In the genomic region with DNA sequence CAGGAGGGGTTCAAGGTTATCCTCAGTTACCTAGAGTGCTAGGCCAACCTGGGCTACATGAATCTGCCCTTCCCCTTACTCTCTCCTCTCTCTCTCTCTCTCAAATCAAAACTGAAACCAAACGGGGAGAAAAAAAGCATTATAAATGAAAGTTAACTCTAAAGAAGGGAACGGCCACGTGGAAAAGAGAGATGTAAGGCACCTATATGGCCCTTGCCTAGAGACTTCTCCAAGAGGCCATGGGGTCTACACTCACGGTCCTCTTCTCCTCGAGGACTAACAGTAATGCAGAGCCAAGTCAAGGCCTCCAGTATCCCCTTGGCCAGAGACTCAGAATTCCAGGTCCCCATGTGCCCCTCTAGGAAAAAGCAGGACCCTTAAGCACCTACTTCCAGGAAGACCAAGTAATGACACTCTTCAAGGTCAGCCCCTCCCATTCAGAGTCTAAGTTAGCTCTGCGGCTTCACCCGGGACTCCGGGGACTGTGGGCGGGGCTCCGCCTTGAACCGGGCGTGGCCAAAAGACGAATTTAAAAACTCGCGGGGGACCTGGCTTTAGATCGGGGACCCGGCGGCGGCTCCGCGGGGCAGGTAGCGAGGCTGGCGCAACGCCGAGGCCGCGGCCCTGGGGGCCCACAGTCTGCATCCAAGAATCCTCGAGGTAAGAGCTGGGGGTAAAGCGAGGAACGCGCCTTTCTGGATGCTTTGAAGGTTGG, we compare ENCODE assay signal across 8 mouse cellular contexts. TPM values are rescaled to one million over a fixed set of nuclear protein-coding genes. Genes with fewer than 3 reads are reported as not detected.
DNase-seq lines count a peak whose midpoint lies in the region; ATAC-seq lines count a peak whose summit lies in the region.

A gene (plus strand): TSS at position 558 of the 715 bp plus-strand sequence.

- DNase-seq in left cerebral cortex, postnatal 36 days (ENCODE audit: low spot score in 2 of 2) = peak; percentile 54 to 57
- DNase-seq in left cerebral cortex, adult 11 months (ENCODE audit: low spot score) = no peak
- DNase-seq in cerebellum, adult 18-20 months = peak; percentile 67 to 76
- DNase-seq in midbrain, embryonic 14.5 days = peak; percentile 59
- DNase-seq in splenic B cell, adult 2 months (ENCODE audit: low read depth, low spot score) = peak; percentile 96

- H3K36me3 ChIP-seq in forebrain, embryonic 16.5 days (ENCODE audit: control insufficient read depth, insufficient read depth) = no peaks in the 10 kb centered on the region; the same call in 1 of the 2 replicates
- H3K36me3 ChIP-seq in hindbrain, embryonic 15.5 days = 0 out of 2 replicates have a peak, but pooled peaks cover 6% of the 10 kb centered on the region
- 0 out of 2 replicates have a peak, but pooled peaks cover 11% of the 10 kb centered on the region for H3K36me3 ChIP-seq in limb, embryonic 15.5 days
- H3K36me3 ChIP-seq in midbrain, embryonic 14.5 days (ENCODE audit: control insufficient read depth, insufficient read depth, low read length) = 0 out of 2 replicates have a peak, but pooled peaks cover 2% of the 10 kb centered on the region
- peaks cover 24% of the 10 kb centered on the region for H3K36me3 ChIP-seq in splenic B cell, adult 2 months (ENCODE audit: control insufficient read depth, insufficient read depth, low read length, poor library complexity, severe bottlenecking)

- peak; percentile 27 for ATAC-seq in forebrain, embryonic 16.5 days
- 0 out of 2 replicates have a peak, but pooled peaks have one; percentile 1 for ATAC-seq in hindbrain, embryonic 15.5 days (ENCODE audit: low FRiP score, low read depth)
- no peak for ATAC-seq in limb, embryonic 15.5 days (ENCODE audit: insufficient number of reproducible peaks, low FRiP score, low TSS enrichment, low read depth)
- ATAC-seq in midbrain, embryonic 14.5 days (ENCODE audit: low FRiP score, low TSS enrichment) = 0 out of 2 replicates have a peak, but pooled peaks have one; percentile 24

- 9% methylated on average over 31 of the region's 31 CpGs for WGBS in forebrain, embryonic 16.5 days
- 10% methylated on average over 31 of the region's 31 CpGs for WGBS in hindbrain, embryonic 15.5 days
- 10% methylated on average over 31 of the region's 31 CpGs for WGBS in limb, embryonic 15.5 days
- 11% methylated on average over 31 of the region's 31 CpGs for WGBS in midbrain, embryonic 14.5 days

- peaks cover 5% of the 10 kb centered on the region; the same call in 1 of the 2 replicates for H3K27me3 ChIP-seq in forebrain, embryonic 16.5 days (replicated peaks; ENCODE audit: control insufficient read depth, insufficient read depth, low read length)
- H3K27me3 ChIP-seq in hindbrain, embryonic 15.5 days = no peaks in the 10 kb centered on the region
- peaks cover 3% of the 10 kb centered on the region; the same call in 1 of the 2 replicates for H3K27me3 ChIP-seq in limb, embryonic 15.5 days
- no peaks in the 10 kb centered on the region for H3K27me3 ChIP-seq in midbrain, embryonic 14.5 days (ENCODE audit: control insufficient read depth, insufficient read depth, low read length)
- H3K27me3 ChIP-seq in splenic B cell, adult 2 months (ENCODE audit: control insufficient read depth, insufficient read depth, low read length, poor library complexity, severe bottlenecking) = no peaks in the 10 kb centered on the region

- intact Hi-C loops in left cerebral cortex, postnatal 36 days (cut with DNase I) = no loop called here

- peak within 1 kb of the TSS; percentile 71 for H3K9ac ChIP-seq in forebrain, embryonic 16.5 days (replicated peaks; ENCODE audit: low read depth, low read length)
- H3K9ac ChIP-seq in hindbrain, embryonic 15.5 days = peak within 1 kb of the TSS; percentile 69
- peak within 1 kb of the TSS; percentile 36 for H3K9ac ChIP-seq in limb, embryonic 15.5 days
- H3K9ac ChIP-seq in midbrain, embryonic 14.5 days (replicated peaks; ENCODE audit: low read length) = peak within 1 kb of the TSS; percentile 71

- H3K9me3 ChIP-seq in forebrain, embryonic 16.5 days (ENCODE audit: control insufficient read depth, low read length) = no peaks in the 10 kb centered on the region
- H3K9me3 ChIP-seq in hindbrain, embryonic 15.5 days = no peaks in the 10 kb centered on the region
- no peaks in the 10 kb centered on the region for H3K9me3 ChIP-seq in limb, embryonic 15.5 days
- H3K9me3 ChIP-seq in midbrain, embryonic 14.5 days (ENCODE audit: control insufficient read depth, low read length) = no peaks in the 10 kb centered on the region

- peak within 1 kb of the TSS; percentile 69 for H3K4me2 ChIP-seq in forebrain, embryonic 16.5 days (ENCODE audit: low read length)
- H3K4me2 ChIP-seq in hindbrain, embryonic 15.5 days = peak within 1 kb of the TSS; percentile 96
- peak within 1 kb of the TSS; percentile 93 for H3K4me2 ChIP-seq in limb, embryonic 15.5 days
- H3K4me2 ChIP-seq in midbrain, embryonic 14.5 days (ENCODE audit: low read length) = peak within 1 kb of the TSS; percentile 98

- H3K4me1 ChIP-seq in forebrain, embryonic 16.5 days (replicated peaks; ENCODE audit: control insufficient read depth, insufficient read depth, low read length) = peaks cover 12% of the 10 kb centered on the region
- peaks cover 20% of the 10 kb centered on the region for H3K4me1 ChIP-seq in hindbrain, embryonic 15.5 days (replicated peaks)
- H3K4me1 ChIP-seq in limb, embryonic 15.5 days = peaks cover 25% of the 10 kb centered on the region
- peaks cover 18% of the 10 kb centered on the region; the same call in 1 of the 2 replicates for H3K4me1 ChIP-seq in midbrain, embryonic 14.5 days (ENCODE audit: control insufficient read depth, insufficient read depth, low read length)

- peak within 1 kb of the TSS; percentile 49; the same call in 1 of the 2 replicates for H3K27ac ChIP-seq in forebrain, embryonic 16.5 days (ENCODE audit: low read length)
- H3K27ac ChIP-seq in hindbrain, embryonic 15.5 days (replicated peaks) = peak within 1 kb of the TSS; percentile 75
- 0 out of 2 replicates have a peak within 1 kb of the TSS, but pooled peaks have one; percentile 2 for H3K27ac ChIP-seq in limb, embryonic 15.5 days
- peak within 1 kb of the TSS; percentile 60 for H3K27ac ChIP-seq in midbrain, embryonic 14.5 days (replicated peaks; ENCODE audit: low read depth, low read length)

- H3K4me3 ChIP-seq in forebrain, embryonic 16.5 days (replicated peaks; ENCODE audit: low read length) = peak within 1 kb of the TSS; percentile 65
- H3K4me3 ChIP-seq in hindbrain, embryonic 15.5 days = peak within 1 kb of the TSS; percentile 74
- peak within 1 kb of the TSS; percentile 58 for H3K4me3 ChIP-seq in limb, embryonic 15.5 days
- peak within 1 kb of the TSS; percentile 58 for H3K4me3 ChIP-seq in midbrain, embryonic 14.5 days (replicated peaks; ENCODE audit: low read depth, low read length)

RNA-seq across cellular contexts. Expression of the gene that starts here (rescaled TPM):
- total RNA-seq in left cerebral cortex, postnatal 36 days (2021) = 1 to 10 TPM; 2.9 to 3.6 TPM
- 2.3 and 3.4 TPM in 2 replicates for polyA plus RNA-seq in forebrain, embryonic 16.5 days (2015; fragmentation: Nextera tagmentation; extraction: Ambion mirVana)
- polyA plus RNA-seq in hindbrain, embryonic 15.5 days (2015; fragmentation: Nextera tagmentation; extraction: Ambion mirVana) = 2.4 and 2.9 TPM in 2 replicates
- polyA plus RNA-seq in limb, embryonic 15.5 days (2015; fragmentation: Nextera tagmentation; extraction: Ambion mirVana) = 1.4 and 2.1 TPM in 2 replicates
- 1.4 and 2.3 TPM in 2 replicates for polyA plus RNA-seq in midbrain, embryonic 14.5 days (2014; fragmentation: Nextera tagmentation; extraction: Ambion mirVana)

Comparison
In these comparisons a context has a peak if more than half of its experiments do, and no peak if none do; other contexts are left out.
1. H3K27ac ChIP-seq: peak in every context shown above with its lines; median percentile 75 in hindbrain, embryonic 15.5 days; 60 in midbrain, embryonic 14.5 days; 49 in forebrain, embryonic 16.5 days; 2 in limb, embryonic 15.5 days.